Mouse (Mus musculus): ENCODE measurements around the gene Spire2. TPM values are rescaled to one million over a fixed set of nuclear protein-coding genes. Genes with fewer than 3 reads are reported as not detected.
A peak's percentile ranks its signal among the peaks of the same experiment; 100 is the strongest.

Spire2 gene
- total RNA-seq, 2 experiments from 2014 or later = 16.0 to 16.5 TPM

DNA sequence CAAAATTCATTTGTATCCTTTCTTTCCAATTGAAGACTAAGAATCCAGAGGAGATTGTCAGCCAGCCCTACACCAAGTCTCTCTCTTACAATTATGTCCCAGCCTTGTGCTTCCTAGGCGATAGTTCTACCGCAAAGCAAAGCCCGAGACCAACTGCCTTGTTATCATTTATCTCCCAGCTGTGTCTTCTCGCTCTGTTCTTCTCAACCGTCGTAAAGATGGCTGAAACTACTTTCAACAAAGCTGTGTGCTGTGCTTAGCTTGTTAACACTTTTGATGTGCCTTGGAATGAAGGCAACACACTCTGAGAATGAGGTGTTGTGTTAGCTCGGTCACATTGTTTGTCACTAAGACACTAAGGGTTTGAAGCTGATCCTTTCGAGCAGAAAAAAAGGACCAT is 703 bp upstream of the Spire2 start:
- no peak for DNase-seq (ENCODE audit: low spot score in 2 of 2)
- intact Hi-C loops (cut with DNase I) = no loop called here

DNA sequence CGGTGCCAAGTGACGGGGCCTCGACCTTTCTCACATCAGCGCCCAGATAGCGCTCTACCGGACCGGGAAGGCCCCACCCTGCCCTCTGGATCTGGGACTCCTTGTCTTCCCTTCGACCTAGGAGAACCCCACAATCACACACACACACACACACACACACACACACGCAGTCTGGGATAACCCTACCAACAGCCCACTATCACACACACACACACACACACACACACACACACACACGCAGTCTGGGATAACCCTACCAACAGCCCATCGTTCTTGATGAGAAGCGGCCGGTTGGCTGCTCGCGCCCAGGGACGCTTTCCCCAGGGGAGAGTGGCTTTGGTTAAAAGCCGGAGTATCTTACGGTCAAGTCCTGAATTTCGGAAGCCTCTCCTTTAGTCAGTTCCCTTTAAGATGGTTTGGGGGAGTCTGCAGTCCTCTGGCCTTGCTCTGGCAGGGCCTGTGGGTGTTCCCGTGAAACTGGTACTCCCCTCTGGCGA is 626 bp downstream of the Spire2 start:
- peak in 1 of 2 experiments; percentile 9 for DNase-seq (ENCODE audit: low spot score in 2 of 2)
- intact Hi-C loops (cut with DNase I) = no loop called here

DNA sequence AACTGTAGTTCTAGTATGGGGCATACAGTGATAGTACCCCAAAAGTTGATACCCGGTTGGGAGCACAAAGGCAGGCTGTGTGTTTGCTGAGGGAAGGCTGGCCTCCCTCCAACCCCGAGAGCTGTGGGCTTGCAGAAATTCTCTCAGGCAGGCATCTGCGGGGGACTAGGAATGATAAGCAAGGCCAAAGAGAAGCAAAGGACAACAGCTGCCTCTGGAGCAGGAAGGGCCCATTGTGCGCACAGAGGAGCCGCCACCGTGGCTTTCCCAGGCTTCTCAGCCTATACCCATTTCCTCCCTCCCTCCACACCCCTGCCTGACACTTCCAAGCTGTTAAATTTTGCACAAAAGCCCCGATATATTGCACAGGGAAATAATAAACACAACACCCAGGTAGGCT is 1.4 kb downstream of the Spire2 start:
- DNase-seq (ENCODE audit: low spot score in 2 of 2) = peak in 1 of 2 experiments; percentile 42
- intact Hi-C loops (cut with DNase I) = no loop called here

DNA sequence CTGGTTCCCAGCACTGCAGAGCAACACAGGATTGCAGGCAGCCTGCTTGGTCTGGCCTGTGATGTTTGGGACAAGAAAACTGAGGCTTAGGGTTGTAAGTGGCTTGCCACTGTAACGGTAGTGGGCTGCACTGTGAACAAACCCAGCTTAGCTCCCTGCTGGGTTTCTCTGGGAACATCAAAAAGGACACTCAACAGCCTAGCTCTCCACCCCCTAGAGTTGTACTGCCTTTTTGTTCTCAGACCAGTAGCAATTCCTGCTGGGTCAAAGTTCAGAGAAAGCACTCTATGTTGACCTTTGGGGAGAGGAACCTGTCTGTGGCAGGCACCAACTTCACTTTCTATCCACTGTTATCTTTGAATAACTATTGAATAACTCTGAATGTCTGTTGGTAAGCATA is 2.0 kb downstream of the Spire2 start:
- intact Hi-C loops (cut with DNase I) = no loop called here
- DNase-seq (ENCODE audit: low spot score in 2 of 2) = no peak

GRCm38 (mm10) chr8:123337475-123337874 is 5.0 kb downstream of the Spire2 start:
- intact Hi-C loops (cut with DNase I) = no loop called here
- DNase-seq (ENCODE audit: low spot score in 2 of 2) = no peak

DNA sequence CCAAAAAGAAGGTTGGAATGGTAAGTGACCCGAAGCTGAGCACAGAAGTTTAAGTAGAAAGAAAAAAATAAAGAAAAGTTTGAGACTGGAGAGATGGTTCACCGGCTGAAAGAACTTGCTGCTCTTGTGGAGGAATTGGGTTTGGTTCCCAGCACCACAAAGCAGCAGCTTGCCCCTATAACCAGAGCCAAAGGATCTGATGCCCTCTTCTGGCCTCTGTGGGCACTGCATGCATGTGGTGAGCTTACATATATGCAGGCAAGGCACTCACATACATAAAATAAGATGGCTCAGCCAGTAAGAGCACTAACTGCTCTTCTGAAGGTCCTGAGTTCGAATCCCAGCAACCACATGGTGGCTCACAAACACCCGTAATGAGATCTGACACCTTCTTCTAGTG is 7.6 kb downstream of the Spire2 start:
- no peak for DNase-seq (ENCODE audit: low spot score in 2 of 2)
- intact Hi-C loops (cut with DNase I) = no loop called here

- no peak for DNase-seq (ENCODE audit: low spot score in 2 of 2)
- intact Hi-C loops (cut with DNase I) = no loop called here
Observed at GRCm38 (mm10) chr8:123341040-123342015, 8.8 kb downstream of the Spire2 start.

DNA sequence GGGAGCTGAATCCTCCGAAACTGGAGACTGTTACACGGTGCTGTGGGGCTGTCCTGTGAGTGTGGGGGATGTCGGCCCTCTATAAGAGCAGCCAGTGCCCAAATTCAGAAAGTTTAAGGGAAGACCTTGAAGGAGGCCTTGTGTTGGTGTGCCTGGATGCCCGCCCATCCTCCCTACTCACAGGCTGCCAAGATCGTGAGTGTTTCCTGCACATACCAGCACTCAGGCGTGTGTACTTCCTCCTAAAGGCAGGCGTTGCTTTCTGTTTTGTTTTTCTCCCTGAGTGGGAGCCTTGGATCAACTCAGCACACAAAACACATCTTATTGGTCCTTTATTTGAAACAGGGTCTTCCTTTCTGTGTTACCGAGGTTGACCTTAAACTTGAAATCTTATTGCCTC is 9.7 kb downstream of the Spire2 start:
- intact Hi-C loops (cut with DNase I) = no loop called here
- peak in 1 of 2 experiments; percentile 37 for DNase-seq (ENCODE audit: low spot score in 2 of 2)

- intact Hi-C loops (cut with DNase I) = no loop called here
- no peak for DNase-seq (ENCODE audit: low spot score in 2 of 2)
Observed at GRCm38 (mm10) chr8:123342911-123343310, 10.4 kb downstream of the Spire2 start.

- DNase-seq (ENCODE audit: low spot score in 2 of 2) = no peak
- intact Hi-C loops (cut with DNase I) = no loop called here
Observed at GRCm38 (mm10) chr8:123343422-123343821, 10.9 kb downstream of the Spire2 start.

DNA sequence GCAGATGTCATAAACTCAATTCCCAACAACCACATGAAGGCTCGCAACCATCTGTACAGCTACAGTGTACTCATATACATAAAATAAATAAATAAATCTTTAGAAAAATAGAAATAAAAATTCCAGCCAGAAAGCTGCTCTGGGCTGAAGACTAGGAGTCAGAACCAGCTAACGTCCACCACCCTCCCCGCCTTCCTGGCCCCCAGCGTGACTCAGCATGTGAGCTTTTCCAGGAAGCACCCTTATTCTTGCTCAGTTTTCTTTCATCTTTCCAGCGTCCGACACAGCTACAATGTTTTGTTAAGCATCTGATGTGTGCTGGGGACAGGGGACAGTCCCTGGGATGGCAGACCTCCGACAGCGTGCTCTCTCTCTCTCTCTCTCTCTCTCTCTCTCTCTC is 12.6 kb downstream of the Spire2 start:
- intact Hi-C loops (cut with DNase I) = no loop called here

GRCm38 (mm10) chr8:123345856-123346255 is 13.3 kb downstream of the Spire2 start:
- intact Hi-C loops (cut with DNase I) = no loop called here
- no peak for DNase-seq (ENCODE audit: low spot score in 2 of 2)

More for the DNA sequence above, 12.6 kb downstream of the Spire2 start:
- DNase-seq (ENCODE audit: low spot score in 2 of 2) = no peak

DNA sequence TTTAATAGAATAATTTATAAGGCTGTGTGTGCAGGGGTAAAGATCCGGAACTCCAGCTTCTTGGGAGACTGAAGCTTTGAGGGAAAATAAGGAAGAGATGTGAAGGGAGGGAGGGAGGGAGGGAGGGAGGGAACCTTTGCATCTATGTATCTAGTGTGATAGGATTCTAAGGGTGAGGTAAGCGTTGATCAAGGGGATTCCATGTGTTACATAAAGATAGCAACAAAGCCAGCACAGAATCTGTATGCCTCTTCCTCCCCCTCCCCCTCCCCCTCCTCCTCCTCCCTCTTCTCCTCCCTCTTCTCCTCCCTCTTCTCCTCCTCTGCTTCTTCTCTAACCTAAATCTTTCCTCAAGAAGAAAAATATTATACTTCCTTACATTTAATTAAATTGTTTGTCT is 14.8 kb downstream of the Spire2 start:
- intact Hi-C loops (cut with DNase I) = no loop called here
- no peak for DNase-seq (ENCODE audit: low spot score in 2 of 2)

DNA sequence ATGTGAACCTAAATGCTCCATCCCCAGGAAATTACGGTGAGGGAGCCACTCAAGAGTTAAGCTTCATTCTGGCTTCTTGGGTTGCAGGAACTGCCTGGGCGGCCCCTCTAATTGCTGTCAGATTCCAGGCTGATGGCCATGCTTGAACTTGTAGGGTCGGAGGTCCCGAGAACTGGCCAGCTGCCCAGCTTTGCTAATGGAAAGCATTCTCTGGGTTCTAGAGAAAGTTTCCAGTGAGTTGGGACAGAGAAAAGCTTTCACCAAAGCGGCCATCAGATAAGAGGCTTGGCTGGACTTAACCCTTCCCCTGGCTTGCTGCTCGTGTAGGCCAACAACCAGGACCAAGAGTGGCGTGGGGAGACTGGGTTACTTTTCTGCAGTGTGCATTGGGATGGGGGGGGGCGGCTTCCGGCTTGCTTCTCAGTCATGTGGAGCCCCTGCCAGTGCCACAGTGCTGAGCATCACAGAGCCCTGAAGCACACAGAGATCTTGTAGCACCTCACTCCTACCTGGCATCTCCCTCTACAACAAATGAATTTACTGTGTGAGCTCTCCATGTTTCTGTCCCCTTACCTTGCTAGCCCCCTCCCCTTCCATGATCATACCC is 15.8 kb downstream of the Spire2 start:
- no peak for DNase-seq (ENCODE audit: low spot score in 2 of 2)
- intact Hi-C loops (cut with DNase I) = no loop called here

GRCm38 (mm10) chr8:123349073-123349472 is 16.6 kb downstream of the Spire2 start:
- intact Hi-C loops (cut with DNase I) = no loop called here
- no peak for DNase-seq (ENCODE audit: low spot score in 2 of 2)

- DNase-seq (ENCODE audit: low spot score in 2 of 2) = no peak
- intact Hi-C loops (cut with DNase I) = loop anchor here (5.0 kb wide), 1 partner anchor 215 kb away; no protein-coding TSS in a partner anchor
Observed at GRCm38 (mm10) chr8:123352118-123352517, 19.6 kb downstream of the Spire2 start.

- intact Hi-C loops (cut with DNase I) = loop anchor here (5.0 kb wide), 1 partner anchor 215 kb away; no protein-coding TSS in a partner anchor
Observed at GRCm38 (mm10) chr8:123352786-123353185, 20.3 kb downstream of the Spire2 start.

GRCm38 (mm10) chr8:123353216-123353615 is 20.7 kb downstream of the Spire2 start:
- intact Hi-C loops (cut with DNase I) = loop anchor here (5.0 kb wide), 1 partner anchor 216 kb away; no protein-coding TSS in a partner anchor
- DNase-seq (ENCODE audit: low spot score in 2 of 2) = no peak

More at GRCm38 (mm10) chr8:123352786-123353185, 20.3 kb downstream of the Spire2 start:
- peak in 1 of 2 experiments; percentile 67 for DNase-seq (ENCODE audit: low spot score in 2 of 2)

DNA sequence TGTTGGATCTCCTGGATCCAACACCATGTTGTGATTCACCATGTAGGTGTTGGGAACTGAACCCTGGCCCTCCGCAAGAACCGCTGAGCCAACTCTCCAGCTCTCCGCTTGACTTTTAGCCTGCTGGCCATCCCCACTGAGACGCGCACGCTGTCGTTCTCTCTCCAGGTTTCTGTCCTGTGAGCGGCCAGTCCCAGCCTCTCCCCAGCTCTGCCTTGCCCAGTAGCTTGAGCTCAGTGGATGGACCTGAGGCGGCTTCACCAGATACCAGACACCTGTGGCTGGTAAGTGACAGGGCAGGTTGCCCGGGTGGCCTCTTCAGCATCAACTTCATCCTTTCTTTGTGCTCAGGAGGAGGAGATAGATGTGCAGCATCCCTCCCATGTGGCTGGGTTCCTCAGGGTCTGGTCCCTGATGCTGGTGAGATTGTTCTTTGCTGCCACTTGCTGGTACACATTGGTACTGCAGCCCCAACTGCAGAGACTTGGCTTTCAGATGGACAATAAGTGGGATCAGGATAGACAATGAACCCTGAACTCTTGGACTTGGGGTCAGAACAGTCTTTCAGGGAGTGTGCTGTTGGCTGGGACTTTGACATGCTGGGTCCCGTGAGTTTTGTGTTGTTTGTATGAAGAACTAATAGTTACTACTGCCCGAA is 28.7 kb downstream of the Spire2 start:
- peak; percentile 85 to 87 for DNase-seq (ENCODE audit: low spot score in 2 of 2)
- intact Hi-C loops (cut with DNase I) = loop anchor here (2.0 kb wide), 1 partner anchor 42 kb away; the partner anchor contains the start of gene Fanca
